Mouse (Mus musculus) ES-Bruce4 (cell line): ENCODE data around the gene Carmil2.

ENCODE experiments used
- CTCF ChIP-seq: IDR thresholded peaks from one replicate; pipeline ENCODE4 v1.8.1; 2011; ENCODE audit warnings: low read depth, low read length
- EP300 ChIP-seq: IDR thresholded peaks from 2 replicates; pipeline ENCODE4 v1.6.1; 2011; ENCODE audit warnings: low read depth, low read length; ENCODE audit not compliant: insufficient read depth

GRCm38 (mm10) chr8:105694051-105694799, 8.2 kb downstream of the Carmil2 start:
- no peak for TF ChIP-seq CTCF
- TF ChIP-seq EP300 = no peak
